Mouse (Mus musculus) heart, embryonic 11.5 days (tissue): ENCODE measurements at regions not wholly inside any gene's neighbourhood (a gene's known extent, or its start where the extent isn't known, plus 50 kb on each side); places are given as distances from the start of the nearest gene placed in this dataset.

Source experiments
- ATAC-seq: fragments of 200-750 bp; cut with Nextera tagmentation; replicated peaks from 2 replicates; pipeline ENCODE4 v1.8.0; 2017; ENCODE audit warnings: moderate library complexity; ENCODE audit not compliant: insufficient number of reproducible peaks, low FRiP score, low TSS enrichment
- H3K27ac ChIP-seq: fragments of 300-500 bp; sonication (generic); 2 replicates; pipeline ENCODE4 v1.5.1; 2014; ENCODE audit warnings: mild to moderate bottlenecking, low read depth, low read length
- H3K27me3 ChIP-seq: fragments of 300-500 bp; sonication (generic); 2 replicates; pipeline ENCODE4 v1.6.1; 2014; ENCODE audit warnings: mild to moderate bottlenecking, low read length, mixed read lengths; ENCODE audit not compliant: control insufficient read depth, insufficient read depth
- H3K36me3 ChIP-seq: fragments of 300-500 bp; sonication (generic); 2 replicates; pipeline ENCODE4 v1.6.1; 2014; ENCODE audit warnings: mild to moderate bottlenecking, low read length, moderate library complexity, mixed read lengths; ENCODE audit not compliant: control insufficient read depth, insufficient read depth
- H3K4me1 ChIP-seq: fragments of 300-500 bp; sonication (generic); 2 replicates; pipeline ENCODE4 v1.6.1; 2014; ENCODE audit warnings: low read length; ENCODE audit not compliant: control insufficient read depth, insufficient read depth
- H3K4me2 ChIP-seq: fragments of 300-500 bp; sonication (generic); 2 replicates; pipeline ENCODE4 v1.6.1; 2014; ENCODE audit warnings: mild to moderate bottlenecking, moderate library complexity
- H3K4me3 ChIP-seq: fragments of 300-500 bp; sonication (generic); 2 replicates; pipeline ENCODE4 v1.5.1; 2014; ENCODE audit warnings: low read depth, low read length
- H3K9ac ChIP-seq: fragments of 300-500 bp; sonication (generic); 2 replicates; pipeline ENCODE4 v1.6.1; 2014; ENCODE audit warnings: mild to moderate bottlenecking, low read depth, low read length, moderate library complexity
- H3K9me3 ChIP-seq: fragments of 300-500 bp; sonication (generic); replicated peaks from 2 replicates; pipeline ENCODE4 v1.6.1; 2016; ENCODE audit warnings: low read length; ENCODE audit not compliant: control insufficient read depth
- WGBS: fragments of 180-500 bp; shearing (Covaris S2); extraction: QIAGEN DNeasy Blood & Tissue Kit; methylation state at CpG from one replicate; pipeline ENCODE4 v1.1.7; 2014; ENCODE audit not compliant: insufficient replicate concordance; 5-methylcytosine and 5-hydroxymethylcytosine counted together

DNA sequence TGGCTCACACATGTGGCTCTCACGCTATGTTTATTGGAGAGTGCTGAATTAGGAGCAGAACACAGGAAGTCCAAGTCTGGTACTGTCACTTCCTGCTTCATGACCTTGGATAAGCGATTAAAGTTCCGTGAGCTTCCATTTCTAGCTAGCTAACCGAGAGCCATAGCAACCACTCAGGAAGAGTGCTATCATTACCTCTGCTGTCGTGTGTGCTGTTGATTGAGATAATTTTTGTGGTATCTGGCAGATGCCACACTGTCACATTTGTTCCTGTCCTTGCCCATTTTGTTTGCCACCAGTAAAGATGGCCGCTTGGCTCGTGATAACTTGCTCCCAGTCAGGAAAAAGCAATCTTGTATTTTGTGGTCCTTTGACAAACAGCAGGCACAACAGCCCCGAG lies 230.6 kb downstream of the Kcnrg start:
- Histone ChIP-seq H3K4me2 (no peak overlapping the region), H3K27me3 (no peaks in the 10 kb centered on the region), H3K4me1 (no peaks in the 10 kb centered on the region), H3K4me3 (no peak overlapping the region), H3K9ac (no peak overlapping the region), H3K27ac (no peak overlapping the region), H3K36me3 (no peaks in the 10 kb centered on the region), H3K9me3 (no peaks in the 10 kb centered on the region)
- no peak for ATAC-seq
- WGBS: 63% methylated on average over 8 of the region's 8 CpGs

GRCm38 (mm10) chr14:61842476-61842875 lies 235.2 kb downstream of the Kcnrg start:
- Histone ChIP-seq H3K27me3 (no peaks in the 10 kb centered on the region), H3K9ac (no peak overlapping the region), H3K4me3 (no peak overlapping the region), H3K9me3 (no peaks in the 10 kb centered on the region), H3K4me1 (no peaks in the 10 kb centered on the region), H3K36me3 (no peaks in the 10 kb centered on the region), H3K27ac (no peak overlapping the region), H3K4me2 (no peak overlapping the region)
- ATAC-seq: no peak
- 76% methylated on average over 4 of the region's 4 CpGs for WGBS

DNA sequence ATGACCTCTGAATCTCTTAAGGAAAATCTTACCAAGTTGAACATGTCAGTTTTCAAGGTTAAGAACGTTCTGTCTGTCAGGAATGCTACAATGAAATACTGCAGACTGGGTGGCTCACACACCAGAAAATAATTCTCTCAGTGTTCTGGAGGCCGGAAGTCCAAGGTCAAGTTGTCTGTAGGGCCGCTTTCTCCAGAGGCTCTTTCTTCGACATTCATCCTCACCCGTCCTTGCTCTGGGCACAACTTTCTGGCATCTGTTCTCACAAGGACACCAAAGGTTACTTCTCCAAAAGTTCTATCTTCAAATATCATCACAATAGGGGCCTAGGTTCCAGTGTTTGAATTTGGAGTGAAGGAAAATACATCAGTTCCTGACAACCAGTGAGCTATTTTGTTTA lies 239.2 kb downstream of the Kcnrg start:
- Histone ChIP-seq H3K4me3 (no peak overlapping the region), H3K9me3 (no peaks in the 10 kb centered on the region), H3K27me3 (no peaks in the 10 kb centered on the region), H3K4me1 (no peaks in the 10 kb centered on the region), H3K27ac (no peak overlapping the region), H3K4me2 (no peak overlapping the region), H3K36me3 (no peaks in the 10 kb centered on the region), H3K9ac (no peak overlapping the region)
- no peak for ATAC-seq
- WGBS: 71% methylated on average over 5 of the region's 5 CpGs

DNA sequence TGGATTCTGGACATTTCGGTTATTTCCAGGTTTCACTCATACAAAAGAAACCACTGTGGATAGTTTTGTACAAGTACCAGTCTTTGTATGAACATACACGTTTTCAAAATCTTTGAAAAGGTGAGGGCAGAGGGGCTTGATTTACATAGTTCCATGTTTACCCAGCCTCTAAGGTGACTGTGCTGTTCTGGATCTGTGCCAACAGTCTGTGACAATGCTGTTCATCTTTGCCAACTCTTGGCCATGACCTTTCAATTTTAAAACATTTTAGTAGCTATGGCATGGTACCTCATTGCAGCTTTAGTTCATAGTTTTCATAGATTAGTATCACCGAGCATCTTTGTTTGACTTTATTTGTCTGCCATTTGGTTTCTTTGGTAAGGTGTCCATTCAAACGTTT lies 243.0 kb downstream of the Kcnrg start:
- Histone ChIP-seq H3K9me3 (no peaks in the 10 kb centered on the region), H3K4me3 (no peak overlapping the region), H3K9ac (no peak overlapping the region), H3K36me3 (no peaks in the 10 kb centered on the region), H3K27ac (no peak overlapping the region), H3K4me2 (no peak overlapping the region), H3K27me3 (no peaks in the 10 kb centered on the region), H3K4me1 (no peaks in the 10 kb centered on the region)
- WGBS: 74% methylated on average over 4 of the region's 4 CpGs
- ATAC-seq: no peak

DNA sequence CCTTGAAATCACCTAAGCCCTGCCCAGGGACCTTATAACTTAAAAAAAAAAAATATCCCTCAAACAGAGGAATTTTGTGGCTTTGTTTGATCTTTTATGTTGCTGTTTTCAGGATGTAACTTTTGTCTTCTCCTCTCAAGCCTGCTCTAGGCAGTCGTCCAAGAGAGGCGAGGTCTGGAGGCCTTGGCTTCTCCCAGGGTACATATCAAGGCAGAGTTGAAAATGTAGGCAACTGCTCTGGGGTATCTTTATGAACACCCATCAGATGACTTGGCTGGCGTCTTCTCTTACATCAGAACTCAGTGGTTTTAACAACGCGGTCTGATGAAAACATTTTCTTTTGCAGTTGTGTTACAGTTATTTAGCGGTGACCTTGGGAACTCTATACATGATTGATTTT lies 250.4 kb downstream of the Kcnrg start:
- H3K9ac ChIP-seq: no peak overlapping the region
- 79% methylated on average over 6 of the region's 6 CpGs for WGBS
- no peak overlapping the region for H3K4me2 ChIP-seq
- ATAC-seq: no peak
- no peaks in the 10 kb centered on the region for H3K9me3 ChIP-seq
- H3K27ac ChIP-seq: no peak overlapping the region
- H3K36me3 ChIP-seq: no peaks in the 10 kb centered on the region
- no peaks in the 10 kb centered on the region for H3K27me3 ChIP-seq
- H3K4me1 ChIP-seq: no peaks in the 10 kb centered on the region
- no peak overlapping the region for H3K4me3 ChIP-seq

GRCm38 (mm10) chr14:61860688-61861087 lies 253.4 kb downstream of the Kcnrg start:
- no peak for ATAC-seq
- H3K4me2 ChIP-seq: no peak overlapping the region
- H3K27me3 ChIP-seq: no peaks in the 10 kb centered on the region
- no peaks in the 10 kb centered on the region for H3K4me1 ChIP-seq
- no peaks in the 10 kb centered on the region for H3K36me3 ChIP-seq
- 85% methylated on average over 4 of the region's 4 CpGs for WGBS
- no peak overlapping the region for H3K9ac ChIP-seq
- H3K4me3 ChIP-seq: no peak overlapping the region
- no peak overlapping the region for H3K27ac ChIP-seq
- no peaks in the 10 kb centered on the region for H3K9me3 ChIP-seq

- Histone ChIP-seq H3K4me2 (no peak overlapping the region), H3K36me3 (no peaks in the 10 kb centered on the region), H3K4me1 (no peaks in the 10 kb centered on the region), H3K27ac (no peak overlapping the region), H3K9me3 (no peaks in the 10 kb centered on the region), H3K27me3 (no peaks in the 10 kb centered on the region), H3K4me3 (no peak overlapping the region), H3K9ac (no peak overlapping the region)
- no peak for ATAC-seq
- 86% methylated on average over 8 of the region's 8 CpGs for WGBS
Measured at GRCm38 (mm10) chr14:61861357-61861958, 254.2 kb downstream of the Kcnrg start.

DNA sequence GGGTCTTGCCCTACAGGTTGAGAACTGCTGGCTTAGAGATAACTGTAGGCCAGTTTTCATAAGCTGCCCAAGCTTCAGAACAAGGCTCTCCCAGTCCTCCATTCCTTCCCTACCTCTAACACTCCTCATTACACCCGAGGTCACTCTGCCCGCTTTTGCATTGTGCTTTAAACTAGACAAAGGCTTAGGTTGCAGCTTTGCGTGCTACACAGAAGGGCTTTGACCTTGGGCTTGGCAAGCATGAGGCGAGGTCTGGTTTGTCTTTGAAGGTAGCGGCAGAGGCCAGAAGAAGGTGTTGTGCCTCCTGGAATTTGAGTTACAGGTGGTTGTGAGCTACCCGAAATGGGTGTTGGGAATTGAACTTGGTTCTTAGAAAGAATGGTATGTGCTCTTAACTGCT lies 255.7 kb downstream of the Kcnrg start:
- no peak for ATAC-seq
- Histone ChIP-seq H3K27me3 (no peaks in the 10 kb centered on the region), H3K9me3 (no peaks in the 10 kb centered on the region), H3K9ac (no peak overlapping the region), H3K27ac (no peak overlapping the region), H3K36me3 (no peaks in the 10 kb centered on the region), H3K4me2 (no peak overlapping the region), H3K4me3 (no peak overlapping the region), H3K4me1 (no peaks in the 10 kb centered on the region)
- WGBS: 84% methylated on average over 6 of the region's 6 CpGs

DNA sequence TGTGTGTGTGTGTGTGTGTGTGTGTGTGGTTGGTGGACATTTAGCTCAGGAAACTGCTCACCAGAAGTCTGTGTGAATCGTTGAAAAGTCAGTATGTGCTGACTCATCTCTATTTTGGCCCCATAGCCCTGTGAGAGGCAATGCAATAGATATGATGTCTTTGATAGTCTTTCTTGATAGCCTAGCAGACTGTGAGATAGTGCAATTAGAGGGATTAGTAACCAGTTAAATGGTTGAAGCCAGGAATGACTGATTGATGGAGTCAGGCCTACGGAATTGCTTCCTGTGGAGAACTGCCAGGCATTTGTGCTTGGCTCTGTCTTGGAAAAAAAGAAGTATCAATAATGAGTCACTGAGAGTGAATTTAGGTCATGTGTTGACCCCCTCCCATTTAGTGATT lies 256.2 kb downstream of the Kcnrg start:
- H3K9ac ChIP-seq: no peak overlapping the region
- H3K4me1 ChIP-seq: no peaks in the 10 kb centered on the region
- ATAC-seq: no peak
- no peaks in the 10 kb centered on the region for H3K9me3 ChIP-seq
- no peak overlapping the region for H3K4me3 ChIP-seq
- H3K36me3 ChIP-seq: no peaks in the 10 kb centered on the region
- H3K27me3 ChIP-seq: no peaks in the 10 kb centered on the region
- WGBS: 69% methylated on average over 2 of the region's 2 CpGs
- H3K4me2 ChIP-seq: no peak overlapping the region
- H3K27ac ChIP-seq: no peak overlapping the region
